Mouse (Mus musculus) central nervous system, embryonic 14 days (tissue): ENCODE results near the gene Dgkb. TPM values are rescaled to one million over a fixed set of nuclear protein-coding genes. Genes with fewer than 3 reads are reported as not detected.

ENCODE experiments used
- polyA plus RNA-seq: library from polyadenylated mRNA; depleted of rRNA; stranded (reverse); fragments of >200 nt; gene quantifications from 2 replicates; pipeline ENCODE4 v1.2.3, GENCODE M21; 2012; rRNA removed

Gene Dgkb
- 2.1 and 2.6 TPM in 2 replicates for polyA plus RNA-seq

DNA sequence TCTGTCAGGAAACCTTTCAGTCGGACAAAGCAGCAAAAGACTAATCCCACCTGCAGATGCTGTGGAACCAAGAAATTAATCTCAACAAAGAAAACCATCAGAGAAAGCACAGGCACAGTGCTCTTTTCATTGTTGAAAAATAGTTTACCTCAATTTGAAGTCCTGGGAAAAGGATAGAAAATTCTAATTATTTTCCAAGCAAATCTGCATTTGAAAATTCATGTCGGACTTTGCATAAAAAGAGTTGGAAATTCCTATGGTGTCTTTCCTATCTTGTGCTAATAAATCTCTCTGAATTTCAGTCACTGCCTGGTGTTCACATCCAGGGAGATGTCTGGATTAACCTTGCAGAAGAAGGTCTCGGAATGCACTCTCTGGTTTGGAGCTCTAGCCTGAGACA, at the start of gene Dgkb:
Gene Dgkb (plus strand): TSS at position 301 of the 400 bp plus-strand sequence.

